Comparison of ENCODE assay signal across 9 mouse cellular contexts in genomic region chr9:44599616-44600015, GRCm38 (mm10). TPM values are rescaled to one million over a fixed set of nuclear protein-coding genes. Genes with fewer than 3 reads are reported as not detected.
DNase-seq lines count a peak whose midpoint lies in the region; ATAC-seq and TF ChIP-seq lines count a peak whose summit lies in the region.
"Had no signal": no experiment of that assay in that cellular context is flagged by ENCODE, and none has a peak within 500 bp of the region (broad histone marks: within the 10 kb centered on the region; RNA-seq: fewer than 3 reads in every experiment).

No protein-coding gene starts in this region.

- peak; percentile 48 for DNase-seq in cerebellum, adult 9-11 months
- no peak for DNase-seq in cerebellum, postnatal 36 days
- DNase-seq in kidney, adult 2 months = peak; percentile 61
- no peak for DNase-seq in kidney, adult 8-10 months
- no peak for DNase-seq in thymus, postnatal 10 days (ENCODE audit: low spot score in 2 of 2)
- no peak for DNase-seq in right cerebral cortex, postnatal 4 days

- no peak for TF ChIP-seq CTCF in kidney, adult 2 months (conservative IDR thresholded peaks at IDR 0.05; ENCODE audit: insufficient read depth, insufficient read length, low read depth, low read length)

- no peaks in the 10 kb centered on the region for H3K36me3 ChIP-seq in kidney, adult 2 months (ENCODE audit: control insufficient read depth, insufficient read depth, low read length)
- no peaks in the 10 kb centered on the region for H3K36me3 ChIP-seq in intestine, embryonic 16.5 days (ENCODE audit: control insufficient read depth, insufficient read depth, low read length)
- no peaks in the 10 kb centered on the region for H3K36me3 ChIP-seq in midbrain, embryonic 13.5 days

- WGBS in kidney, adult 2 months = 9% methylated on average over 5 of the region's 6 CpGs
- WGBS in intestine, embryonic 16.5 days = 25% methylated on average over 4 of the region's 6 CpGs
- 16% methylated on average over 5 of the region's 6 CpGs for WGBS in midbrain, embryonic 13.5 days

- H3K4me3 ChIP-seq in kidney, adult 2 months (ENCODE audit: insufficient read depth, low read depth, low read length) = no peak overlapping the region; the same call in 1 of the 2 replicates
- H3K4me3 ChIP-seq in intestine, embryonic 16.5 days (ENCODE audit: low read length) = peak overlapping the region; percentile 28; the same call in 1 of the 2 replicates
- no peak overlapping the region for H3K4me3 ChIP-seq in midbrain, embryonic 13.5 days (replicated peaks)

- no peak for ATAC-seq in intestine, embryonic 16.5 days
- no peak for ATAC-seq in midbrain, embryonic 13.5 days

- no peaks in the 10 kb centered on the region for H3K27me3 ChIP-seq in kidney, adult 2 months (replicated peaks; ENCODE audit: control insufficient read depth, insufficient read depth, low read length)
- no peaks in the 10 kb centered on the region for H3K27me3 ChIP-seq in intestine, embryonic 16.5 days (replicated peaks; ENCODE audit: control insufficient read depth, insufficient read depth, low read length)
- H3K27me3 ChIP-seq in midbrain, embryonic 13.5 days = 0 out of 2 replicates have a peak, but pooled peaks cover 7% of the 10 kb centered on the region

- 0 out of 2 replicates have a peak overlapping the region, but pooled peaks have one; percentile 38 for H3K9ac ChIP-seq in intestine, embryonic 16.5 days (ENCODE audit: low read depth, low read length)
- H3K9ac ChIP-seq in midbrain, embryonic 13.5 days (replicated peaks) = no peak overlapping the region

- peaks cover 31% of the 10 kb centered on the region for H3K4me1 ChIP-seq in kidney, adult 2 months (ENCODE audit: control insufficient read depth, insufficient read depth, low read length)
- H3K4me1 ChIP-seq in intestine, embryonic 16.5 days (ENCODE audit: control insufficient read depth, insufficient read depth, low read length) = peaks cover 17% of the 10 kb centered on the region
- H3K4me1 ChIP-seq in midbrain, embryonic 13.5 days (replicated peaks) = peaks cover 29% of the 10 kb centered on the region

- peak overlapping the region; percentile 83 for H3K27ac ChIP-seq in kidney, adult 2 months (ENCODE audit: insufficient read depth, low read depth, low read length)
- 0 out of 2 replicates have a peak overlapping the region, but pooled peaks have one; percentile 62 for H3K27ac ChIP-seq in intestine, embryonic 16.5 days (ENCODE audit: low read length)
- H3K27ac ChIP-seq in midbrain, embryonic 13.5 days = peak overlapping the region; percentile 41

- peak overlapping the region; percentile 58 for H3K4me2 ChIP-seq in intestine, embryonic 16.5 days (ENCODE audit: low read depth, low read length)
- peak overlapping the region; percentile 43; the same call in 1 of the 2 replicates for H3K4me2 ChIP-seq in midbrain, embryonic 13.5 days (replicated peaks)

- H3K9me3 ChIP-seq in intestine, embryonic 16.5 days (ENCODE audit: control insufficient read depth, low read length) = no peaks in the 10 kb centered on the region
- H3K9me3 ChIP-seq in midbrain, embryonic 13.5 days = no peaks in the 10 kb centered on the region

- no peak for TF ChIP-seq POLR2A in kidney, adult 2 months (IDR thresholded peaks at IDR 0.05; ENCODE audit: low read depth, low read length)

RNA-seq across cellular contexts. Expression of gene Ddx6, which starts 5.1 kb away (rescaled TPM):
- 18.1 and 20.8 TPM in 2 replicates for polyA plus RNA-seq in kidney, adult 2 months (2012; rRNA removed)
- polyA plus RNA-seq in intestine, embryonic 16.5 days (2015; fragmentation: Nextera tagmentation; extraction: Ambion mirVana) = 8.1 and 9.8 TPM in 2 replicates
- 27.5 and 28.1 TPM in 2 replicates for polyA plus RNA-seq in midbrain, embryonic 13.5 days (2015; fragmentation: Nextera tagmentation; extraction: Ambion mirVana)

RNA-seq across cellular contexts. Expression of gene Cxcr5, which starts 37.9 kb away (rescaled TPM):
- polyA plus RNA-seq in kidney, adult 2 months (2012; rRNA removed) = 0.20 and 4.0 TPM in 2 replicates
- polyA plus RNA-seq in intestine, embryonic 16.5 days (2015; fragmentation: Nextera tagmentation; extraction: Ambion mirVana) = 1.1 TPM in 2 replicates
- polyA plus RNA-seq in midbrain, embryonic 13.5 days (2015; fragmentation: Nextera tagmentation; extraction: Ambion mirVana) = not detected in 2 replicates
- polyA plus RNA-seq: C2C12 had no signal

Comparison
In these comparisons a context has a peak if more than half of its experiments do, and no peak if none do; other contexts are left out.
1. DNase-seq: peak in cerebellum, adult 9-11 months (single experiment) and kidney, adult 2 months (single experiment); none in cerebellum, postnatal 36 days (0 of 2), kidney, adult 8-10 months (0 of 2), thymus, postnatal 10 days (0 of 2) and right cerebral cortex, postnatal 4 days (single experiment).
2. Peak in every context shown above with its lines, with median percentiles within 50 percentile points of each other: H3K27ac ChIP-seq.